Mouse (Mus musculus) E14TG2a.4 (cell line): ENCODE measurements around the gene Herc2.

Experiments
- H3K27me3 ChIP-seq: 2 replicates; pipeline ENCODE4 v1.6.1; 2014; ENCODE audit warnings: low read length, control low read depth; ENCODE audit not compliant: insufficient read depth
- H3K36me3 ChIP-seq: 2 replicates; pipeline ENCODE4 v1.6.1; 2014; ENCODE audit warnings: low read length, control low read depth; ENCODE audit not compliant: insufficient read depth
- H3K4me1 ChIP-seq: replicated peaks from 2 replicates; pipeline ENCODE4 v1.6.1; 2014; ENCODE audit warnings: low read depth, low read length, control low read depth
- H3K4me3 ChIP-seq: replicated peaks from 2 replicates; pipeline ENCODE4 v1.5.1; 2014; ENCODE audit warnings: mild to moderate bottlenecking, low read length
- H3K9me3 ChIP-seq: 2 replicates; pipeline ENCODE4 v1.6.1; 2014; ENCODE audit warnings: low read length, control low read depth
- CTCF ChIP-seq: conservative IDR thresholded peaks from 2 replicates; pipeline ENCODE4 v1.5.1; 2014; ENCODE audit warnings: low read length
- NANOG ChIP-seq: IDR thresholded peaks from 2 replicates; pipeline ENCODE4 v1.6.1; 2014; ENCODE audit warnings: borderline replicate concordance, low read length, mixed read lengths
- POU5F1 ChIP-seq: IDR thresholded peaks from 2 replicates; pipeline ENCODE4 v1.6.1; 2014; ENCODE audit warnings: low read length, borderline replicate concordance

Herc2 gene

DNA sequence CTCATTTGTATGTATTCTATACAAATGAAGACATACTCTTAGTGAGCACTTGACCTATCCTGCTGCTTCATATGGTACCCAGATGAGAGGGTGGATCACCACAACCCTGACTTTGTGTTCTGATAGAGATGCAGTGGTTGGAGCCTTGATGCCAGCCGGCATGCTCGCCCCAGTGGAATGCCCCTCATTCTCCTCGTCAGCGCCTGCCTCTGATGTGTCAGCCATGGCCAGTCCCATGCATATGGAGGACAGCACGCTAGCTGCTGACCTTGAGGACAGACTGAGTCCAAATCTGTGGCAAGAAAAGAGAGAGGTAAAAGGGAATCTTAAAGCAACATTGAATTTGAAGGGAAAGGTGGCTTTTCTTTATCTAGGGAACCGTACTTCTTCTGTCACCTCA lies 141.0 kb downstream of the Herc2 start:
- H3K36me3 ChIP-seq: peaks cover 55% of the 10 kb centered on the region
- H3K27me3 ChIP-seq: no peaks in the 10 kb centered on the region
- TF ChIP-seq NANOG (no peak), CTCF (no peak), POU5F1 (no peak)

DNA sequence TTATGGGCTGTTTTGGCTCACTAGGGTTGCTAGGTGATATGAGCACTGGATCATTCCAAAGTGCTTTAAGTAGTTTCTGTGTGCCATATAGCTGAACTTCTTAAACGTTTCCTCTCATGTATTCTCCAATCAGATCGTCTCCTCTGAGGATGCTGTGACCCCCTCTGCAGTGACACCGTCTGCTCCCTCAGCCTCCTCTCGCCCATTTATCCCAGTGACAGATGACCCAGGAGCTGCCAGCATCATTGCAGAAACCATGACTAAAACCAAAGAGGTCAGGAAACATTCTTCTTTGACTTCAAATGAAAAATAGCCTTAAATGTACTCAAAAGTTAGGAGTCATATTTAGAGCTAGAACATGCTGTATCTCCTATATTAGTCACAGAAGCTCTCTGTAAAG lies 141.7 kb downstream of the Herc2 start:
- Histone ChIP-seq H3K4me3 (no peak overlapping the region), H3K36me3 (peaks cover 57% of the 10 kb centered on the region), H3K4me1 (no peaks in the 10 kb centered on the region), H3K27me3 (no peaks in the 10 kb centered on the region), H3K9me3 (no peaks in the 10 kb centered on the region)
- TF ChIP-seq NANOG (no peak), CTCF (no peak), POU5F1 (no peak)

More for the DNA sequence above, 141.0 kb downstream of the Herc2 start:
- Histone ChIP-seq H3K4me1 (no peaks in the 10 kb centered on the region), H3K9me3 (no peaks in the 10 kb centered on the region), H3K4me3 (no peak overlapping the region)

DNA sequence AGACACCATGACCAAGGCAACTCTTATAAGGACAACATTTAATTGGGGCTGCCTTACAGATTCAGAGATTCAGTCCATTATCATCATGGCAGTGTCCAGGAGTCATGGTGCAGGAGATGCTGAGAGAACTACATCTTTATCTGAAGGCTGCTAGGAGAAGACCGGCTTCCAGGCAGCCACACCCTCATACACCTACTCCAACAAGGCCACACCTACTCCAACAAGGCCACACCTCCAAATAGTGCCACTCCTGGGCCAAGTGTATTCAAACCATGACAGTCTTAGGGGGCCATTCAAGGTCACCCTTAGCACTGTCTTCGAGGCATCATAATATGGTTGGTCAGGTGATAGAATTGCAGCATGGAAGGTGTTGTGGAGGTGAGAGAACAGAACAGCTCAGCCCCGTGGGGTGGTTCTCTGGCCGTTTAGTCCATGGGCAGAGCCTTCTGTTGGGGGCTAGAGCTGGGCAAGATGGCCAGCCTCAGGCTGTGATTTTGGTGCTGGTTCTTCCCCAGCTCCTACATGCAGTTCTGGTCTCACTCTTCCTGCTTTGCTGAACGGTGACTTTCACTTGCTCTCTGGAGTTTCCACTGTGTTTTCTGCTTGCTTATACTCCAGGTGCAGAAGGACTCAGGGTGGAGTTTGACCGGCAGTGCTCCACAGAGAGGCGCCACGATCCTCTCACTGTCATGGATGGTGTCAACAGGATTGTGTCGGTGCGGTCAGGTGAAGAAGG lies 151.7 kb downstream of the Herc2 start:
- H3K9me3 ChIP-seq: no peaks in the 10 kb centered on the region
- no peak for TF ChIP-seq CTCF
- no peak for TF ChIP-seq NANOG
- TF ChIP-seq POU5F1: no peak
- no peaks in the 10 kb centered on the region for H3K4me1 ChIP-seq
- H3K36me3 ChIP-seq: peaks cover 68% of the 10 kb centered on the region
- H3K4me3 ChIP-seq: no peak overlapping the region
- H3K27me3 ChIP-seq: no peaks in the 10 kb centered on the region

DNA sequence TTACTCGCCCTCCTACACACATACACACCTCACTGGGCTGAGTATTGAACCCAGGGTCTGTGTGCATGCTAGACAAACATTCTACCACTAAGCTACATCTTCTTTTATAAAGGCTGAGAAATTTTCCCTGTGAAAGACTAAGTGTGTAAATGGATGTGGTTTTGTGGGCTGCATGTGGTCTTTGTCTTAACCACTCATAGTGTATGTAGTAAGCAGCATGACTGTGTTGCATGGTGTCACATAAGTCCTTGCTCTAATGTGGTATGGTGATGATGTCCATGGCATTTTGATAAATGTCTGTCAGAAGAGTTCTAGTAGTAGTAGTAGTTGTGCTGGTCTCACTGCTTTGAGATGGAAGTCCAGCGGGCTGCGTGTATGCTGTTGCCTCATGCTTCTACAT lies 152.8 kb downstream of the Herc2 start:
- TF ChIP-seq NANOG: no peak
- no peak for TF ChIP-seq CTCF
- no peak for TF ChIP-seq POU5F1
- H3K4me3 ChIP-seq: no peak overlapping the region
- no peaks in the 10 kb centered on the region for H3K9me3 ChIP-seq
- H3K27me3 ChIP-seq: no peaks in the 10 kb centered on the region
- H3K36me3 ChIP-seq: peaks cover 65% of the 10 kb centered on the region
- H3K4me1 ChIP-seq: no peaks in the 10 kb centered on the region

DNA sequence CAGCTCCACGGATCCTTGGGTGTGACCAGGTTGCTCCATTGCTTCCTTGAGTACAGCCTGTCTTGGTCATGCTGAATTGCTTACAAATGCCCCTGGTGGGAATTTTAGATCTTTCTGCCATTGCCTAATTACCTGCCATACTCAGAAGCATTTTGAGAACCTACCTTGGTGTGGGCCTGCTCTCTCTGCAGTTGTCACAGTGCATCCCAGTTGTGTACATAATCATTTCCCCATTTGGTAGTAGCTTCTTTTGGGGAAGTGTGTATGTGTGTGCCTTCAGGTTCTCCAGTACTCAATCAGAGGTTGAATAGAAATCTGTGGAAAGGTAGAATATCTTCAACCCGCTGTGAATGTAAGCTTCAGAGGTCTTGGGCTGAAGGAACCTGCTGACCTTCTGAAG lies 153.3 kb downstream of the Herc2 start:
- peaks cover 63% of the 10 kb centered on the region for H3K36me3 ChIP-seq
- TF ChIP-seq NANOG (no peak), POU5F1 (no peak), CTCF (no peak)
- no peaks in the 10 kb centered on the region for H3K9me3 ChIP-seq
- no peak overlapping the region for H3K4me3 ChIP-seq
- no peaks in the 10 kb centered on the region for H3K27me3 ChIP-seq
- H3K4me1 ChIP-seq: no peaks in the 10 kb centered on the region

DNA sequence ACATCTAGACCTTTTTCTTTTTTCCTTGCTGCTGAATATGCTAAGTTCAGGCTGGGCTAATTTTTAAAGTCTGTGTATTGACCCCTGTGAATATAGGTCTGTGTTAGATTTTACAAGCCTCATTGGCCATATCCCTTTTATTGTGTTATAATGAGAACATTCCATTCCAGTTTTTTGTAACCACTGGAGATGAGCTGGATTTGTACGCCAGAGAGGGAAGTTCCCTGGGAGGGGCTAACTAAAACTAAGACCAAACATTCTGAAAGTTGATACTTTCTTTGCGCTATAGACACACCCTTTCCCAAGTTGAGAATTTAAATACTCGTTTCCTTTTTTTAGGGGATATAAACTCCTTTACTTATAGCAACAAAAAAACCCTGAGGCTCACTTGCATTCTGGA lies 154.9 kb downstream of the Herc2 start:
- H3K4me1 ChIP-seq: no peaks in the 10 kb centered on the region
- H3K36me3 ChIP-seq: peaks cover 65% of the 10 kb centered on the region
- TF ChIP-seq NANOG (no peak), CTCF (no peak), POU5F1 (no peak)
- H3K9me3 ChIP-seq: no peaks in the 10 kb centered on the region
- H3K4me3 ChIP-seq: no peak overlapping the region
- H3K27me3 ChIP-seq: no peaks in the 10 kb centered on the region

DNA sequence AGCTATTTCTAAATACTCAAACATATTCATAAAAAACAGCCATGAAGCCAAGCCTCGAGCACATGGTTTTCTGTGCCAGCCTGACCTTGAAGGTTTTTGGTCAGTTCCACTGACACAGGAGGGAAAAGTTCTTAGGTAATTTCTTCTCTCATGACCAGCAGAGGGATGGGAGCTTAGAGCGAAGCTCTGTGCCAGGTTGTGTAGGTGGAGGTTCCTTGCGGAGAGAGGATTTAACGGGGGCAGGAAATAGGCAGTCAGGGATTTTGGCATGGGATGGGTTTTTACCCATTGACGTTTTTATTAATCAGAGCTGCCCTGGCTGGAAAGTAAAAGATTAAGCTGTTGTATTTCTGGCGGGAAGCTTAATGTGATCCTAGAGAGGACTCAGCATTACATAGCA lies 170.8 kb downstream of the Herc2 start:
- TF ChIP-seq POU5F1: no peak
- no peak for TF ChIP-seq NANOG
- no peak for TF ChIP-seq CTCF
- Histone ChIP-seq H3K27me3 (no peaks in the 10 kb centered on the region), H3K36me3 (peaks cover 77% of the 10 kb centered on the region), H3K4me1 (0 out of 2 replicates have a peak, but pooled peaks cover 5% of the 10 kb centered on the region), H3K9me3 (no peaks in the 10 kb centered on the region), H3K4me3 (no peak overlapping the region)

DNA sequence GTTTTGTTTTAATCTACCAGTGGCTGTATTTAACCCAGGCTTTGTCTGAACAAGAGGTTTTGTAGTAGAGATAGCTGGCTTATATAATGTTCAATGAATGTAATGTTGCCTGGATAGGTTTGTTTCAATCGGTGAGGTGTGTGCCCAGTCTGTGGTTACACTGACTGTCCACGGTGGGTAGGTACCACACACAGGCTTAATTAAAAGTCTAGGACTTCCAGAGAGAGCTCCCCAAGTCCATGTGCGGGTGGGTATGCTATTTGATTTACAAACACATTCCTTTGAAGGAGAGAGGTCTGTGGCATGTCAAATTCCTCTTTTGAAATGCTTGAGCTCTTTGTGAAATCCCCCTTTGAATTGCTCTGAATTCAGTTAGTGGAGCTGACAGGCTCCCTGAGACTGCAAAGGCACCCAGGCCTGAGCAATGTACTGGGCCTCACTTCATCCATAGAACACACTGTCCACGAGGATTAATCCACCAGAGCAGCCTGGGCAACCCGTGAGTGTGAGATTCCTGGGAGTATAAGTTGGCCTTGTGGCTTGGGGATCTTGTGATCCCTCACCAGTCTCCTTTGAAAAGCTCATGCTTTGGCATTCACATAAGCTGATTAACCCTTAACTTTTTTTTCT lies 185.9 kb downstream of the Herc2 start:
- Histone ChIP-seq H3K27me3 (no peaks in the 10 kb centered on the region), H3K4me3 (no peak overlapping the region), H3K9me3 (no peaks in the 10 kb centered on the region), H3K4me1 (no peaks in the 10 kb centered on the region), H3K36me3 (peaks cover 4% of the 10 kb centered on the region)
- TF ChIP-seq NANOG (no peak), CTCF (no peak), POU5F1 (no peak)
